Mouse (Mus musculus): Measurements from ENCODE around the gene Gm1123. TPM values are rescaled to one million over a fixed set of nuclear protein-coding genes. Genes with fewer than 3 reads are reported as not detected.

The Gm1123 gene
- under 1 TPM in 1 of 2 experiments, not detected in 1; 0.30 TPM for total RNA-seq (2021)

- DNase-seq (ENCODE audit: extremely low spot score in 1 of 2, low spot score in 2 of 2): no peak
- intact Hi-C loops (cut with DNase I): no loop called here
Observed at GRCm38 (mm10) chr9:99035575-99035974, at the start of gene Gm1123. Gene Gm1123 (minus strand): TSS chr9:99035715.

DNA sequence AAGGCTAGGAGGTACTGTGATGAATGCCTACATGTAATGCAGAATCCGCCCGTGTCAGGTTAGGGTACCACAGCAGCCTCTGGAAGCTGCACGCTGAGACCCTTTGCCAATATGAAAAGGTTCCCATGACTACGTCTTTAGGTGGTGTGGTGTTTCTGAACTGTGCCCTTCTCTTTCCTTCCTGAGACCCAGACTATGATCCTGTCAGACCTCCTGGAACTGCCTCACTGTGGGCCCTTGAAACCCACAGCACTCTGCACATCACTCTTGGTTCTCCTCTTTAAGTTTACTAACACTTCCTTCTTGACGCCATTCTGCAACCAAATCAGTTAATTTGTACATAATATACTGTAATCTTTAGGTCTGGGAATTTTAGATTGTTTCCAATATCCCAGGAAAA, 46.2 kb upstream of the Gm1123 start:
- DNase-seq (ENCODE audit: extremely low spot score in 1 of 2, low spot score in 2 of 2): no peak
- intact Hi-C loops (cut with DNase I): no loop called here

GRCm38 (mm10) chr9:99081308-99081707, 45.8 kb upstream of the Gm1123 start:
- intact Hi-C loops (cut with DNase I): no loop called here
- no peak for DNase-seq (ENCODE audit: extremely low spot score in 1 of 2, low spot score in 2 of 2)

- intact Hi-C loops (cut with DNase I): no loop called here
Observed at GRCm38 (mm10) chr9:99080657-99081056, 45.1 kb upstream of the Gm1123 start.

GRCm38 (mm10) chr9:99074462-99074861, 38.9 kb upstream of the Gm1123 start:
- no peak for DNase-seq (ENCODE audit: extremely low spot score in 1 of 2, low spot score in 2 of 2)
- intact Hi-C loops (cut with DNase I): no loop called here

More at GRCm38 (mm10) chr9:99080657-99081056, 45.1 kb upstream of the Gm1123 start:
- no peak for DNase-seq (ENCODE audit: extremely low spot score in 1 of 2, low spot score in 2 of 2)

DNA sequence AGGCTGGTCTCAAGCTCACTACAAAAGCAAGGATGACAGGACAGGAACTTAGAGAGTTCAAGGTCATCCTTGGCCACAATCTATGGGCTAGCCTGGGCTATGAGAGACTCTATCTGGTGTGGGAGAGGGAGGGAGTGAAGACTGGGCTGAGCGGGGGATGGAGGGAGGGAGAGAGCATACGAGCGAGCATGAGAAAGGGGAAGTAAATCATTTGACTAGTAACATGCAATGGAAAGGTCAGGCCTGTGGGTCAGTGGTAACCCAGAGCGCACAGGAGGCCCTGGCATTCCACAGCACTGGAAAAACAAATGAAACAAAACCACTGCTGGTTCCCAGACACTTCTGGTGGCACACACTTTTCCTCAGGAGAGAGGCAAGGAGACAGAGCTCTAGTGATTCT, 37.0 kb upstream of the Gm1123 start:
- intact Hi-C loops (cut with DNase I): no loop called here
- DNase-seq (ENCODE audit: extremely low spot score in 1 of 2, low spot score in 2 of 2): no peak

DNA sequence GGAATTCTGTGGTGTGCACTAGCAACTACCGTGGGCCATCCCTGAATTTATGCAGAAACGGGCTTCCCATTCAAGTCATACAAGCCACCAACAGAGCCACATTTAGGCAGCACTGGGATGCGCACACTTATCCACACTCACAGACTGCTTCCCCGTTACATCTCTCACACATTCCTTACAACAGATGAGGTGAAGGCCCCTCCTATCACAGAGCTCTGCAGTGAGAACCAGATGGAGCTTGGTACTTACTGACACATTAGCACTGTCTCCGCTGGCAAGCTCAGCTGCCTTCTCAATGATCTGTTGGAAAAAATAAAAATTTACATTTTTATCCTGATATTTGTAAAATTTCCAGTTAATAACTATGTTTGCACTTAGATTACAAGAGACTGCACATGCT, 29.8 kb upstream of the Gm1123 start:
- intact Hi-C loops (cut with DNase I): loop anchor here (2.0 to 10.0 kb wide), 2 partner anchors 385 to 451 kb away; partner anchors contain the start of gene Nme9

DNA sequence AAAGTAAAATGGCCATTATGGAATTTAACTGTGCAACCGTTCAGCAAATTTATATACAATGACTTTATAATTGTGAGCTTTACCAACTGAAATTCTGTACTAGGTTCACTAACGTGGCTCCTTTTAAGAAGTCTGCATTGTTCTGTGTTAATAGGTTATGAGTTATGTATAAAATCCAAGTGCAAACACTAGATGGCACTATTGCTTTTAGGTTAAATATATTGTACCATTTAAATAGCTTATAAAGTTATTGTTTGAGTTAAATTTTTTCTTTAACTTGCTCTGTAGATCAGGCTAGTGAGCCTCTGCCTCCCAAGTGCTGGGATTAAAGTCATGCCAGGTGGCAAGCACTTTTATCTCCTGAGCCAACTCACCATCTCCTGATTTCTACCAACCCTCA, 28.7 kb upstream of the Gm1123 start:
- DNase-seq (ENCODE audit: extremely low spot score in 1 of 2, low spot score in 2 of 2): peak in 1 of 2 experiments; percentile 42
- intact Hi-C loops (cut with DNase I): loop anchor here (1.0 to 10.0 kb wide), 3 partner anchors 312 to 449 kb away; partner anchors contain the start of gene Nme9

More for the DNA sequence above, 29.8 kb upstream of the Gm1123 start:
- DNase-seq (ENCODE audit: extremely low spot score in 1 of 2, low spot score in 2 of 2): peak in 1 of 2 experiments; percentile 17

- intact Hi-C loops (cut with DNase I): loop anchor here (1.0 to 10.0 kb wide), 2 partner anchors 180 to 448 kb away; no protein-coding TSS in a partner anchor
Observed at GRCm38 (mm10) chr9:99062544-99062943, 27.0 kb upstream of the Gm1123 start.

GRCm38 (mm10) chr9:99057751-99058150, 22.2 kb upstream of the Gm1123 start:
- intact Hi-C loops (cut with DNase I): no loop called here
- no peak for DNase-seq (ENCODE audit: extremely low spot score in 1 of 2, low spot score in 2 of 2)

More at GRCm38 (mm10) chr9:99062544-99062943, 27.0 kb upstream of the Gm1123 start:
- peak; percentile 72 to 84 for DNase-seq (ENCODE audit: extremely low spot score in 1 of 2, low spot score in 2 of 2)

- intact Hi-C loops (cut with DNase I): no loop called here
Observed at GRCm38 (mm10) chr9:99049760-99050159, 14.2 kb upstream of the Gm1123 start.

DNA sequence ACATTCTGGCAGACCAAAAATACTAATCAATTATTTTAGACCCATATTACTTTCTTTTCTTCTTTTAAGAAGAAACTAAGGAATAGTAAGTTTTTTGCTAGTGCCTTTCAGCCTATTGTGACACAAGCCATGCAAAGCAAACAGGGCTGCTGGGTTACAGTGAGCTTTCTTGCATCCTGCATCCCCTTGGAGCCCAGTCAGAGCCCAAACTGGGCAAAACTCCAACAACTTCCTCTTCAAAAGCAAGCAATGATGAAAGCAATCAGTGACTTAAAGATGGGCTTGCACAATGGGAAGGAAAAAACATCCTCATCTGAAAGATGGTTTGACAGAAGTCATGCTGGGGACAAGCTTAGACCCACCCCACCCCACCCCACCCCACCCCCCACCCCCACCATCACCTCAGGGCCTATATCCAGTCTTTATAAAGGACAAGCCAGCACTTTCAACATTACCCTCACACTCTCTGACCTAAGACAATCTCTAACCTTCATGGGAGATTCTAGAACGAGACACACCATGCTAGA, 13.3 kb upstream of the Gm1123 start:
- intact Hi-C loops (cut with DNase I): no loop called here
- peak in 1 of 2 experiments; percentile 77 for DNase-seq (ENCODE audit: extremely low spot score in 1 of 2, low spot score in 2 of 2)

More at GRCm38 (mm10) chr9:99049760-99050159, 14.2 kb upstream of the Gm1123 start:
- no peak for DNase-seq (ENCODE audit: extremely low spot score in 1 of 2, low spot score in 2 of 2)

- DNase-seq (ENCODE audit: extremely low spot score in 1 of 2, low spot score in 2 of 2): peak in 1 of 2 experiments; percentile 27
- intact Hi-C loops (cut with DNase I): no loop called here
Observed at GRCm38 (mm10) chr9:99044761-99045160, 9.2 kb upstream of the Gm1123 start.

GRCm38 (mm10) chr9:99042641-99043040, 7.1 kb upstream of the Gm1123 start:
- intact Hi-C loops (cut with DNase I): no loop called here
- no peak for DNase-seq (ENCODE audit: extremely low spot score in 1 of 2, low spot score in 2 of 2)

GRCm38 (mm10) chr9:99041994-99042393, 6.5 kb upstream of the Gm1123 start:
- intact Hi-C loops (cut with DNase I): no loop called here
- DNase-seq (ENCODE audit: extremely low spot score in 1 of 2, low spot score in 2 of 2): no peak

DNA sequence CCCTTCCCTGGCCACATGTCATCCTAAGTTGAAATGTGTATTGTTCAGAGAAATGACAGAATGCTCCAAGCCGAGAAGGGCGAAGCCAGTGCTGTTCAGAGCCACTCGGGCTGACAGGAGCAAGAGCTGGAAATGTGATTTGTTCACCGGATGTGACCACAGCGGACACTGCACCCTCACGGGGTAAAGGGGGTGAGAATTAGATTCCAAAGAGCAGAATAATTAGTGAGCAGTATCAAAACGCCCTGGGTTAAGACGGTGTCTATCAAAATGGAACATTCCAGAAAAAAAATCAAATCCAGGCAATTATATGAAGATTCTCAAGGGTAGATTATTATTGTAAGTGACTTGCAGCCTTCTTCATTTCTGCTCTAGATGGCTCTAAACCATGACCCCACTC, 1.4 kb downstream of the Gm1123 start:
- intact Hi-C loops (cut with DNase I): no loop called here
- DNase-seq (ENCODE audit: extremely low spot score in 1 of 2, low spot score in 2 of 2): no peak

DNA sequence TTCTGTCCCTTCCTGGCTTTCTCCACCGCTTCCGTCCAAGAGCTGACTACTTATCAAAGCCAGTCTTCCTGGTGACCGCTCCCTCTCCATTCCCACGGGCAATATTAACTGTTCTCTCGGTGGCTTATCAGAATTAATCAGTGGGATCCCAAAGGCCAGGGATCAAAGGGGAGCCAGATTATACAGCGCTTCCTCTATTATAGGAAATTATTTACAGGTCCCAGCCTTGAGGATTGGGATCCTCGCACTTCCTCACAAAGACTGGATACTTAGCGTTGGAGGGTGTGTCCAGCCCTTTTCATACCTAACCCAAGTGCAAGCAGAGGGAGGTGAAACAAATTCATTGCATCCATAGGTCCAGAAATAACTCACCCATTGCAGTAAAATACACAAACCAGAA, 3.5 kb downstream of the Gm1123 start:
- DNase-seq (ENCODE audit: extremely low spot score in 1 of 2, low spot score in 2 of 2): no peak
- intact Hi-C loops (cut with DNase I): no loop called here

DNA sequence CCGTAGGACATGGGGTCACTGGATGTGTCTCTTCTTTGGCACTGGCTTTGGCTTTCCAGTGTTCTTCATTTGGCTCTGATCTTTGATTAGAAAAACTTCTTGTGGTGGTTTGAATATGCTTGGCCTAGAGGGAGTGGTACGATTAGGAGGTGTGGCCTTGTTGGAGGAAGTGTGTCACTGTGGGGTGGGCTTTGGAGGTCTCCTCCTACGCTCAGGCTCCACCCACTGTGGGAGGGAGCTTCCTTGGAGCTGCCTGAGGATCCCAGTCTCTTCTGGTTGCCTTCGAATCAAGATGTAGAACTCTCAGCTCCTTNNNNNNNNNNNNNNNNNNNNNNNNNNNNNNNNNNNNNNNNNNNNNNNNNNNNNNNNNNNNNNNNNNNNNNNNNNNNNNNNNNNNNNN, 13.8 kb downstream of the Gm1123 start:
- no peak for DNase-seq (ENCODE audit: extremely low spot score in 1 of 2, low spot score in 2 of 2)
- intact Hi-C loops (cut with DNase I): no loop called here

DNA sequence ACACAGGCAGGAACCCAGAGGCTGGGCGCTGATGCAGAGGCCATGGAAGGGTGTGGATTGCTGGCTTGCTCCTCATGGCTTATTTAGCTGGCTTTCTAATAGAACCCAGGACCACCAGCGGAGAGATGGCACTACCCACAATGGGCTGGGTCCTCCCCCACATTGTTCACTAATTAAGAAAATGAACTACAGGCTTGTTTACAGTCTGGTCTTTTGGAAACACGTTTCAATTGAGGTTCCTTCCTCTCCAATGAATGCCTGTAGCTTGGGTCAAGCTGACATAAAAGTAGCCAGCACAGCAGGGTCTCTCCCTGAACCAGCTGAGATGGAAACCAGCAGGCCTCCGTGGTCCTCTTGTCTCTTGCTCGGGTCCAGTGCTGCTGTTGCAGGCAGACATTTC, 14.3 kb downstream of the Gm1123 start:
- peak in 1 of 2 experiments; percentile 48 for DNase-seq (ENCODE audit: extremely low spot score in 1 of 2, low spot score in 2 of 2)
- intact Hi-C loops (cut with DNase I): no loop called here

DNA sequence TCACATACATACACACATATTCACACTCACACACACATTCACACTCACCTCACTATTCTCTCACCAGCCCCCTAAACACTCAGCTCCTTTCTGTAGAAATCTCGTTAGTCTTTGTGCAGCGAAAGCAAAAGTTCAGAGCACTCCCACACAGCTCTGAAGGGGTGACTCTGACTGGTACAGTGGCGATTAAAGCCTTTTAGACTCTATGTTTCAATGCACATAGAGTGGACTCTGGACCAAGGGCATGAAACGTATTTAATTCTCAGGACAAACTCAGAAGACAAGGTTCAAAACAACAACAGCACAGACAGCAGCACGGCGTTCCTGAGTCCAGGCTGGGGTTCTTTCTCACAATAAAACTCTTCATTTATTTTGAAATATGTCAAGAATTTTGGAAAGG, 17.8 kb downstream of the Gm1123 start:
- DNase-seq (ENCODE audit: extremely low spot score in 1 of 2, low spot score in 2 of 2): no peak
- intact Hi-C loops (cut with DNase I): no loop called here

DNA sequence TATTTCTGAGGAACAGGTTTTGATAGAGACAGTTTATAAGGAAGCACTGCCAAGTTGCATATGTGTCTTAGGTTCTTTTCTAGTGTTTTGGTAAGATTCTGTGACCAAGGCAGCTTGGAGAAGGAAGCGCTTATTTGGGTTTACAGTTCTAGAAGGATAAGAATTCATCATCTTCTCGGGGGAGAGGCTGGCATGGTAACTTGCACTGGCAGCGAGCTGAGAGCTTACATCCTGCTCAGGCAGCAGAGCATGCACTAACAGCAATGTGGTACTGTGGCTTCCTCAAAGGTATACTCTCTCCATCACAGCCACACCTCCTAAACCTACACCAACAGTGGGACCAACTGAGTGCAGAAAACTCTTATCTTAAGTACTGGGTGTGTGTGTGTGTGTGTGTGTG, 18.8 kb downstream of the Gm1123 start:
- peak in 1 of 2 experiments; percentile 22 for DNase-seq (ENCODE audit: extremely low spot score in 1 of 2, low spot score in 2 of 2)
- intact Hi-C loops (cut with DNase I): no loop called here
